Mouse (Mus musculus): Measurements from ENCODE around the gene Slamf6.

DNA sequence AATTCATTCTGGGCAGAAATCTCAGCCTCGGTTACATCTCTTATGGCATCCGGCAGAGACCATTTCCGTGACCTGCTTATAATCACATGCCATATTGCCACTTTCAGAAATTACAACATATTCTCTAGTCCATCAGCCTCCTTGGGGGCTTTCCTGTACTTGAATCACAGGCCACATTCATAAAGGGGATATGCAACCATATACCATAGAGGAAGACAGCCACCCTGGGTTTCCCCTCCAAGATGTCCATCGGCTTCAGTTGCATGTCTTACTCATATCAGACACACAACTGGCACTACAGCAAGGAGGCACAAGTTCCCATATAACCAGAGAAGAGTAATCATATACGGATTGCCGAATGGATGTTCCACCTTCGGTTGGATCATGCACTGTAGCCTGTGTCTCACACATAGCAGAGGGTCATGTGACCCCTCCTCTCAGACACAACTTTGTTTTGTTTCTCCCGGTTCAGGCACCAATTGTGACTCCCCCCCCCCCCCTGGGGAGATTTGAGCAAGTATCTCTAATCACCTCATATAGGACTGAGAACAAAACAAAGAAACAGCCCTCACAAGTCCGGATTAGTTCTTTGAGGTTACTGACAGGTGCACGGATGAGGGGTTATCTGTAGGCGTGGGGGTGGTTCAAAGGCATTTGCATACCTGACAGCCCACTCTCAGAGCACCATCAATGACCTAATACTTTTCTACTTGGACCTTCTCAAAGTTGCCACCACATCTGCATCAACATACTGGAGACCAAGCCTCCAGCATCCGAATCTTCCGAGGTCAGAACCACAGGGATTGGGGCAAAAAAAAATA lies 1.5 kb upstream of the Slamf6 start:
- no peak for TF ChIP-seq CTCF (IDR thresholded peaks at IDR 0.05; ENCODE audit: insufficient read depth, low read depth, low read length)
- no peak for TF ChIP-seq POLR2A (IDR thresholded peaks at IDR 0.05; ENCODE audit: insufficient read depth, low read depth, low read length)
